Mouse (Mus musculus) kidney, postnatal 36 days (tissue): ENCODE results near the gene Pard3b.

ENCODE experiments used
- DNase-seq, 2 experiments: peaks; one replicate each; pipeline ENCODE4 v3.0.0; 2021 to 2022; ENCODE audit warnings: mixed read lengths in 2 of 2

The Pard3b gene

DNA sequence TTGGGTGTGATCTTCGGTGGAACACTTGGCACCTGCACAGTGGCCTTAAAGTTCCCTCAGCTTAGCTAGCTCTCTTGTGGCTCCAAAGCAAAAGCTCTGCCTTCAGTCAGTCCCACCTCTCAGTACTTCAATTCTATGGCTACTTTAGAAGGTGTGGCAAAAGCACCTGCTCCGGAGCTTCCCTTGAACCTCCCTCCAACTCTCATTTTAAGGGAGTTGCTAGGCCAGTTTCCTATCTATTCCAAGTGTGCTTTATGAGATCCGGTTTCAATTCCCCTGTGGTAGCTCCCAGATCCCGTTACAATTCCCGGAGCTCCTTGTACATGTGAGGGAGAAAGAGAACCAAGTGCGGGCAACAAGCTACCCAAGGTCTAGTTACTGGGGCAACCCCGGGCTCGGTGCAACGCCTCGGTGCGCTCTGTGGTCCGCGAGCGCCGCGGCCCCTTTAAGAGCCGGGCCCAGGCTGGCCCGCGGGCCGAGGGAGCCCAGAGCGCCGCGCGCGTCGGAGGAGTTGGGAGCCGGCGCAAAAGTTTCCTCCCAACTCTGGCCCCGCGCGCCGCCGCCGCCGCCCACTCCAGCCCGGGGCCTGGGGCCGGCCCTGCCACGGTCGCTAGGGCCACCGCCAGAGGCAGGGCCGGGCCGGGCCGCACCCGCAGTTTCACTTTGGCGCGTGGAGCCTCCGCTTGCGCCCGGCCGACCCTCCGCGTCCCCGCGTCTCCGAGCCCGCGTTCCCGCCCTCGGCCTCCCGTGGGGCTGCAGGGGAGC is at the start of gene Pard3b:
Gene Pard3b (plus strand): TSS at position 478 of the 765 bp plus-strand sequence.
- DNase-seq = peak; percentile 62 to 84

DNA sequence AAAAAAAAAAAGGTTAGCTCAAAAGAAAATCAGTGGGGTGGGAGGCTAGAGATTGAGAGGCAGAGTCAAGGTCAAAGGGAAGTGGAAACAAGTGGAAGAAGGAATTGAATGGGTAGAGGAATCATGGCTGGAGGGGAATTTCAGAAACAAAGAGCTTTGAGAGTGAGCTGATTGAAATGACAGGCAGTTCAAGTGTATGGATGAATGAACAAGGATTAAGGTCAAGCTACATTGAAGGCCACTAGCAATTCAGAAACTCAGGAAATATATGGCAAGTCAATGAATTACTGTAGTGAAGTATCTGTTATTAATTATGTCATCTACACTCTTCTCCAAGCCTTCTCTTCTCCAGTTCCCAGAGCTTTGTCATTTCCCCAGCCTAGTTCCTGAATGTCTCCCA is 22.4 kb upstream of the Pard3b start:
- DNase-seq = no peak

DNA sequence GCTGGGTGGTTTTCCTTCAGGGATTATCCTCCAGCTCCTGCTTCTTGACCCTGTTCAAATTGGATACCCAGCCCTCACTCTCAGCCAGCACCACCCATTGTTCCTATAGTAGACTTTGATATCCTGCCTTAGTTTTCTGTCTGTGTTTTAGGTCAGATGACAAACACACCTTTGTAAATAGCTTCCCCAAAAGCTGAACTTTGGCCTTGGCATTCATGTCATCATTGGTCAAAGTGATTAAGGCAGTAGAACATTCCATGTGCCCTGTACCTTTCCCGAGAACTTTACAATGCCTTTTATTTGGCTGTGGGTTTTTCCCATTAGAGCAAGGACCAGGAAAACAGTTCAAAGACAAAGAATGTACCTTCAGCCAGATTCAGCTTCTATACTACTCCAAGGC is 18.0 kb upstream of the Pard3b start:
- DNase-seq = no peak

DNA sequence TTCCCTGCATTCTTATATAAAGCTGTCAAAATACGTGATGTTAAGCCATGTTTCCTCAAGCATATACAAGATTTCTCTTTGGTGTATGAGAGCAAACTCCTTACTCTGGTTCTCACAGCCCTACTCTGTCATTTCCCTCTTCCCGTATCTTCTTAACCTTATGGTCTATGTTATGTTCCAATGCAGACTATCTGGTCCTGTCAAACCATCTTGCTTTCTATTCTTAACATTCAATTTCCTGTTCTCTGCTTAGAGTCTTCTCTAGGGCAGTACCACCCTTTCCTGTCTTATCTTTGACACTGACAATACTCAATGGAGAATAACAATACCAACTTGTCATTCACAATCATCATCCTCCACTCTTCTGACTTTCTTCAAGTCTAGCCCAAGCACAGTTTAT is 8.8 kb upstream of the Pard3b start:
- no peak for DNase-seq

DNA sequence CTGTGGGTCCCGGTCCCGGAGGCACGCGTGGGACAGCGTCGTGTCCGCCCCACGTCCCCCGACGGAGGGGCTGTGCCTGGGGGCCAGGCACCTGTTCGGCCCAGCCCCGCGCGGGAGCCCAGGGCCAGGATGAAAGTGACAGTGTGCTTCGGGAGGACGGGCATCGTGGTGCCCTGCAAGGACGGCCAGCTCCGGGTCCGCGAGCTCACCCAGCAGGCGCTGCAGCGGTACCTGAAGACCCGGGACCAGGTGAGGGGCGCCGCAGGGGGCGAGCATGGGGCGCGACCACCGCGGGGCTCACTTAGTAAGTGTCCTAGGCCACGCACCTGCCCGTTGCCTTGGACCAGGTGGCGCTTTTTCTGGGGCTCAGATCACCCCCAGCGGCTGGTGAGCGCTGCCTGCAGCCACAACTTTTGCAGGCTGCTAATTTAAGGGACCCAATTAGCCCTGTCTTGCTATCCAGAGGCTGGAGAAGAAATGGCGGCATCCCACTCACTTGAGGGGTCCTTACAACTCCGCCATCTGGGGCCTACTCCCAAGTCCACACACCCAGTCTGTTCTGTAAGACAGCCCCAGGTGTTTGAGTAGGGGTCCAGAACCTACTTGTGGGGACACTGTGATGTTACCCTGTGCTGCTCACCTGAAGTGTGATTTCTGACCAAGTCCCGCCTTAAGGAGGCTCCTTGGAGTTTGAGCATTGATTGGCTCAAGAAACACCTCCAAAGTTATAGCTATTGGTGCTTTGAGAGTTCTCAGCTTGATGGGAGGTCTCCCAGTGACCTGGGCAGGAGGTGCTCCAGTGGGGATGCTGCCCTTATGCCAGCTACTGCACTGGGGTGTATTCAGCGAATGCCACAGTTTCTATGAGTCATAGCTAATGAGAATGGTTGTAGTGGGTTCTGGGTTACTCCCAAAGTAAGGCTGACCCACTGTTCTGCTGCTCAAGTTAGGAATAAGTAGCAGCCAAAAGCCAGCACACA is 780 bp downstream of the Pard3b start:
- DNase-seq = peak; percentile 29 to 60

DNA sequence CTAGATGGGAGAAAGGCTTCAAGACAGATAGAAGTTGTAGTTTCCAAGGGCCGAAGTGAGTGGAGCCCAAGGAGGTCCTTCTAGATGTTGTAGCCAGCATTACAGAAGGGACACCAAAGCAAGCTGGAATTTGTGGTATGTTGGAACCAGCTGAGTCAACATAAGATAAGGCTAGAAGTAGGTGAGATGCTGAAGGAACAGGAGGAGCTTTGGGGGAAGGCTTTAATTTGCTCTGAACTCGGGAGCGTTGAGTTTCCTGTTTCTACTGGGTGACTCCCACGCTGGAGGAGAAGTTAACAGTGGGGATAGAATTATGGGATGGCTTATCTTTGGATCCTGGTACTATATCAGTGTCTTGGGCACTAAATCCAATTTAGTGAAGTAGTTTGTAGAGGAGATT is 3.3 kb downstream of the Pard3b start:
- peak in 1 of 2 experiments; percentile 20 for DNase-seq

DNA sequence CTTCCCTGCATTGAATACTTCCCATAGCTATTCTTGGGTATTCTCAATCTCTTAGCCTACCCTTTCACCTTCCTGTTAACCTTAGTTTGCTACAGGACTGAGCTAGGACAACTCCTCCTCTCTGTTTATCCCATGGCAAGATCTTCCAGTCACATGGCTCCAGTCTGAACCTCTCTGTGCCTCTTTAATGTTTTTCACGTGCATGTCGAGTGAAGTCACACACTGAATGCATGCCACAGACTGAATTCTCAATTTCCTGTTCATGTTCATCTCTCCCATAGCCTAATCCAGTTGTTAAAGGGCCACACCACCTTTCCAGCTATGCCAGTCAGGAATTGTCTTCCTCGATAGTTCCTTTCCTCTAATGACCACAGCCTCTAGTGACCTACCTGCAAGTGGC is 6.4 kb downstream of the Pard3b start:
- DNase-seq = no peak

DNA sequence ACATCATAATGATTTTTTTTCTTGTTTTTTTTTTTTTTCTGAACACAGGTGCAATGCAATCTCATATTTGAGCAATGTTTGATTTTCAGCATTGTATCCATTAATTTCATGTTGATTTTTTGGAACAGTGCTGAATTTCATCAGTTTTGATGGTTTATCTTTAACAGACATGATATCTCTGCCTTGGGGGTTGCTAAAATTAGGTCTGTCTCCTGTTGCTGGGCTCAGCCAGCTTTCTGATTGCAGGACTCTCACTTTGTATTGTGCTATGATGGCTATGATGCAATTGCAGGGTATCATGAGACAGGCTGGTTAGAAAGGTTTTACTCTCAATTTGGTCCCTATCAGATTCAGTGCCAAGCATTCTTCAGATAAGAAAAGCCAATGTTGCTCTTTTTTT is 11.3 kb downstream of the Pard3b start:
- no peak for DNase-seq

DNA sequence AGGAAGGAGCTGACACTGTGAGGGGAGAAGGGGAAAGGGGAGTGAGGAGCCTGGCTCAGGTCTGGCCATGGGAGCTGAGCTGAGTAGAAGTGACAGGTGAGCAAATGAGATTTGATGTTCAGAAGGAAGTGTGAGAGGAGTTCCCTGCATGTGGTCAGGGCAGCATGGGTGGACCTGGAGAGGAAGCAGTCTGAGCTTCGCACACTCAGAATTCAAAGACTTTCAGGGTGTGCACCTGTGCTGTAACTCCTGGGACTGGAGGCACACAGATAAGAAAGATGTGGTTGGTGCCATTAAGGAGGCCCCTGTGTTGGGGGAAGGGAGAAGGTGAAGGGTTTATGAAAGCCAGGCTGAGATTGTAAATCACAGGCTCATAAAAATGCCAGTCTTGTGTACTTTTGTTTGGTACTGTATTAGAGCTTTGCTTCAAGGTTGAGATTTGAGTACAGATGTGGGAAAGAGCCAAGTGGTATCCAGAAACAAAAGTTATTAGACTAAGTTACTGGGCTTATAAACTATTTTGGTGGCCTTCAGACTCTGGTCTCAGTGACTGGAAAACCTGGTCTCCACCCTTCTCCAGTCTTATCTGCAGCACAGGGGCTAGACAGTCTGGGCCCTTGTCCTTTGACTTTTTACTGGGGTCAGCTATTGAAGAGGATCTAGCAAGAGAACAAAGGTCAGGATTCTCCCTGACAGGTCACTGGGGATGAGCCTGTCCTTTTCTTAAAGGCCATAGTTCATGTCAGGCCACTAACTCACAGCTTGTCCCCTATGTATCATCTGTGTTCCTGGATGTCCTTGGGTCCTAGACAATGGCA is 13.0 kb downstream of the Pard3b start:
- no peak for DNase-seq

DNA sequence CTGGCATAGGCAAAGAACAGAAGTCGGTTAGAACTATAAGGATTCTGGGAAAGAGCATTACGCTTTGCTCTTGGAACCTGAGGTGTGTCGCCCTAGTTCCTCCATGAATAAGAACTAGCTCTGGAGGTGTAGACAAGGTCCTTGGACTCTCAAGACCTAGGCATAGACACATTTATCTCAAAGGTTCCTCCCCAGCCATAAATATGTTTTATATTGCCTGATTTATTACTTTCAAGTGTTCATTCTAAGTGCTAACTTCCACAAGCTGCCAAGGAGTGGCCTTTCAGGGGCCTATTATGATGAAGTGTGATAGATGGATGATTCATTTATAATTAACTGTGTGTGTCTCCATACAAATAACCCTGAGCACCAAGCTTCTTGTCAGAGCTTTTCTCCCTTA is 19.1 kb downstream of the Pard3b start:
- DNase-seq = no peak

DNA sequence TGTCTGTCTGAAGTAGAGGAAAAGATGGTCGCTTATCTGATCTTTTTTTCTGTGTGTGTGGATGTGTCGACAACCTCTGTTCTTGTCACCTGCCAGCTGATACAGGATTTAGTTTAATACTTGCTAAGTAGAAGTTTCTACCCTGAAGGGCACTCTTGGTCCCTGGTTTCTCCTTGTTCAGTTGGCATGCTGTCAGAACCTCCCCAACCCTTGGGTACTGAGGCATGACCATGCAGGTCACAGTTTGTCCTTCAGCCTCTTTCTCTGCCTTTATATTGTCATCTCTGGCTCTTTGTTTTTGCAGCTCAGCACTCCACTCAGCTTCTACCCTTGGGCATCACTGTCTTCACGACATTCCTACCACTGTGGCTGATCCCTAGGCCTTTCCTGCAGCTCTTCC is 21.3 kb downstream of the Pard3b start:
- peak; percentile 39 to 54 for DNase-seq

DNA sequence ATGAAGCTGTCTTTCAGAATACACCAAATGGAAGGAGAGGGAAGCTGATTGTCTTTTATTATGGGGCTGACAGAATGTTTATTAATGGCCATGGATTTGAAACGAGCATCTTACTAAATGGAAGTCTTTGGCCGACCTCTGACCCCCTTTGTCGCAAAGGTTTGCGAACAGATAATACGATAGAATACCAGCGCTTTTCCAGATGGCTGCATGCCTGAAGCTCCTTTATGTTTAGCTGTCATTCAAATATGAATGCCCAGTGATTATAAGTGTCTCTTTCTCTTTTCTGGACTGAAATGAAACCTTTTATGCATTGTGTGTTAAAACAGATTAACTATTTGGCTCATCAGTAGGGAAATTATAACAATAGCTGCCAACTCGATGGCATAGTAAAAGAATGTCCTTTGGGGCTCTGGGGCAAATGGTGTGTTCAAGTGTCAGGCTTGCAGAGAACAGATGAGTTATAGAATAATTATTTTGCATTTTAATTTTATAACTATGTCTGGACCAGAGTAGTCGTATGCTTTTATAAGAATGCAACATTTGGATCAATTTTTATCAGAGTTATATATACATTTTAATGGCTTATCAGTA is 46.7 kb downstream of the Pard3b start:
- DNase-seq = no peak

DNA sequence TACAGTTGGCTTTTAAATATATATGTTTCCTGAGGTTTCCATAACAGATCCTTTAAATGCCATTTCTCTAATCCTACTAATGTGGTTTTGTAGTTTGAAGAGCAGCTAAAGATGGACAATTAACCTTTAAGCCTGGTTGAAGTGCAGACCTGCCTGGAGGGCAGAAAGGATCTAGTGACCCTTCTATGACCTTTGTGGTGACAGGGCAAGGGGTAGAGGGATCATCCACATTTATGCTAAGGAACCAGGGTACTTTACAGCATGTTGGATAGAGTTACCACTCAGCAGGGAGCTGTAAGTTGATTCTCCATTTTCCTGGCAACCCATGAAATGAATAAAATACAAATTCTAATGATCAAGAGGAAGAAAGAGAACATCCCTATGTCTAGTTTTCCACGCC is 47.3 kb downstream of the Pard3b start:
- DNase-seq = no peak

DNA sequence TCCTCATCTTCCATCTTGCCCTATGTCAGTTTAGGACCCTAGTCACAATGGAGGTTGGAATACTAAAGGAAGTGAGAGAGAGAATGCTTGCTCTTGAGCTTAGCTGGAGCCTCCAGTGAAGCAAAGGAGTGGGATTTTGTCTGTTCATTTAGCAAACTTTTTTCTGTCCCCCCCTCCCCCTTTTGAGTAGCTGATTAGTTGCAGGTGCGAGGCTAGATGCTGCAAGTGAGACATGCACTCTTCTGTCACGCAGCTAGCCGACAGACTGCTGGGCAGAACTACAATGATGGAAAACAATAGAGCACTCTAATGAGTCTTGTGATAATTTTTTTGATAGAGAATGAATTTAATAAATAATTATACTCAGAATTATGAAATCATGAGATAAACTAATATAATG is 49.7 kb downstream of the Pard3b start:
- DNase-seq = no peak

DNA sequence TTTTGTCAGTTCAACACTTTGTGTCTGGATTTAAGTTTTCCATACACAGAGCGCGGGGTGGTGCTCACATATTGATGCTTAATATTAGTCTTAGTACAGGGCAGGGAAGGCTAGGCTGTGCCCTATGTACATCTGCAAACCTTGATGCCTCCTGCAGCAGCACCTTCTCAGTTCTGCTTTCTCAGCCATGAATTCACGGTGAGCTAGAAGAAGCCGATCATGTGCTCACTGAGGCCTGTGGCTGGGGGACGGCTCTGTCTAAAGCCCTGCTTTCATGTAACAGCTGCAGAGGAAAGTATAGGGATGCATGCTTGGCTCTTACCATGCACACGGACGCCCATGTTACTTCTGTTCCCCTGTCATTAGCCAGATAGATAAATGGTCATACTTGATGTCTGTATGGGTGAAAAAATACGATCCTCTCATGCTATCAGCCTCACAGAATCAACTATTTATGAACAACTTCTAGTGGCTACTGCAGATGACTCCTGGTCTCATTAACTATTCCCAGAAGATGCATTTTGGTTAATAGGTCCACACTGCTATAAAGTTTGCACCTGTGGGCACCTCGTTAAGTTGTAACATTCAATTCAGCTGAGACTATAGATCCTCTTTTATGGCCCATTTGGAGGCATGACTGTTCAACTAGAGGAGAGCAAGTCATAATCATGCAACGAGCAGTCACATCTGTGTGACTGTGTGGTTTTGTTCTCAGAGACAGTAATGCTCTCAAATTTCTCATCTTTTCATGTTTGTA is 60.0 kb downstream of the Pard3b start:
- DNase-seq = no peak

DNA sequence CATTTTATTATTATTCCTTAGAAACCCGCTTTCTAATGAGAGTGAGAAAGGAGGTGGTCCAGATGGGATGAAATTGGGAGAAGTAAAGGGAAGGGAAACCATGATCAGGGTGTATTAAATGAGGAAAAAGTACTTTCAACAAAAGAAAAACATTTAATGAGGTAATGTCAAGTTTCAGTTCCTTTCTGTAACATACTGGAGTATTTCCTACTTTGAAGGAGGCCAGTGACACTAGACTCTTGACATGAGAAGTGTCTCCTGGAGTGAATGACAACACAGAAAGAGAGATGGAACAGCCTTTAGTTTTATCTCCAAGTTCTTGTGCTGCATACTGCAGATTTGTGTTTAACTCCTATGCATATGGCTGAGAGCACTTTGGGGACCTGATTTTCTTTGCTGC is 71.2 kb downstream of the Pard3b start:
- no peak for DNase-seq

DNA sequence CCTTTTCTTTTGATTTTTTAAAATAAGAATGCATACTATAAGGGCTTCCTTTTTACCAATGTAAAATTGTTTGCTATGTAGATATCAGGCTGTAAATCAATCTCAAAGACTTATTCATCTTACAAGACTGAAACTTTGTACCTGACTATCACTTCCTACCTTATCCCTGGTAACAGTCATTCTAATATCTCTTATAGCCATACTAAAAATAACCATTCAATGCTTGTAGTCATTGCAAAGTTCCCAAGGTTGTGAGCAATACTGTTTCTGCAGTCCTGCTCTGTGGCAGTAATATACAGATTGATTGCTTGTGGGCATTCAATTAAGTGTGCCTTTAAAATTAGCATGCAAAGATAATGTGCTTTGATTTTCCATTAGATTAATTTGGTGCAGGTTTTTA is 72.9 kb downstream of the Pard3b start:
- DNase-seq = no peak

DNA sequence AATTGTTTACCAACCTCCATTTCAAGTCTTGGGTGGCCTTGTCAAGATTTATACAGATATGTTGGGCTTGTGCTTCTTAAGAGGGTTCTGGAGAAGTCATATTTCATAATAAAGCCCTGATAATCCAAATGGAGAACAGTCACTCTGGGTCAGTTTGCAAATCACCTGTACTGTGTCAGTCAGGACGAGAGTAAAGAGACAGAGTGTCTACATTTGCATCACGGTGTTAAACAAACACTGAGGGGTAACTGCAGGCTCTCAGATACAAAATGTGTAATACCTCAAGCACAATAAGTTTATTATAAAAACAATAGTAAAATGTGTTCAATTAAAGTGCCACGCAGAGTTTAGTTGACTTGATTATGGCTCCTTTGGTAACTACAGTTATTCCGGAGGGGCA is 91.0 kb downstream of the Pard3b start:
- no peak for DNase-seq

DNA sequence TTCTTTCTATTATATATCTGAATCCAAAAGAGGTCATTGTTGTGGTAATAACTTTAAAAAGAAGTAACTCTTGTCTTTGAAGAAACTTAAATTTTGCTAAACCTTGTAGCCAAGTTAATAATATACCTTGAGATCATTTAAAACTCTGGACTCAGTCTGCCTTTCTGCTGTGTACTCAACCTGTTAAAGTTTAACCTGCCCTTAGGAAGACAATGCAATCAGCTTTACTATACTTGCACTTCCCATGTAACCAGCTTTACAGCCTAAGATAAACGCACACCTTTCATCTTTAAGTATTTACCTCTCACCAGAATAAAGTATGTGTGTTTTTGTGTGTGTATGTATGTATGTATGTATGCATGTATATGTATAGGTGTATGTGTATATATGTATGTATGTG is 97.9 kb downstream of the Pard3b start:
- peak in 1 of 2 experiments; percentile 13 for DNase-seq

DNA sequence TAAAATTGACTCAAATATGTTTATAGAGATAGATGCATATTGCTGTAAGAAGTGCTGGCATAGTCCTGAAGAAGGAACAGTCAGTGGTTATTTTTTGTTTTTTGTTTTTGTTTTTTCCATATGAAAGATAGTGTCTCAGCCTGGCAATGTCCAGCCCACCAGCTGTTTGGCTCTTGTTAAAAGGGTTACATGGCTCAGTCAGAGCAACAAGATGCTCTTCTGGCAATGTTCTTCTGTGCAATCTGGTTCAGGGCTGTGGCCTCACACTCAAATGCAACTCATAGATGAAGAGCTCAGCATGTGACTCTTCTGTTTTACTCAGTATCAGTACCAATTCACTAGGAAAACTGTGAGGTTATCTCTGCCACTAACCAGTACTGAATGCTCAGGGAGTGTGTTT is 104.2 kb downstream of the Pard3b start:
- no peak for DNase-seq

DNA sequence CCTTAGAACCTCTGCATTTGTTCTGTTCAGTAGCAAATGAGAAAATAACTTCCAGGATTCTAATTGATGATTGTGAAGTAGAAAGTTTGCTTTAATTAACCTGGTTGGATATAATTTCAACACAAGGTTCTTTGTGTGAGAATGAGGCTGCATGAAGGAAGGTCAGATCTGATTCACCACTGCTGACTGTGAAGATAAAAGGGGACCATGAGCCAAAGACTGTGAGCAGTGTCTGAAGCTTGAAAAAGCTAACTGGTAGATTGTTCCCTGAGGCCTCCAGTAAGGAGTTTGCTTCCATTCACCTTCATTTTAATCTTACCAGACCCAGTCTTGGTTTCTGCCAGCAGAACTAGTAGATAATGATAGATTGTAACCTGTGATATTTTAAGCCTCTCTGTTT is 108.9 kb downstream of the Pard3b start:
- no peak for DNase-seq

DNA sequence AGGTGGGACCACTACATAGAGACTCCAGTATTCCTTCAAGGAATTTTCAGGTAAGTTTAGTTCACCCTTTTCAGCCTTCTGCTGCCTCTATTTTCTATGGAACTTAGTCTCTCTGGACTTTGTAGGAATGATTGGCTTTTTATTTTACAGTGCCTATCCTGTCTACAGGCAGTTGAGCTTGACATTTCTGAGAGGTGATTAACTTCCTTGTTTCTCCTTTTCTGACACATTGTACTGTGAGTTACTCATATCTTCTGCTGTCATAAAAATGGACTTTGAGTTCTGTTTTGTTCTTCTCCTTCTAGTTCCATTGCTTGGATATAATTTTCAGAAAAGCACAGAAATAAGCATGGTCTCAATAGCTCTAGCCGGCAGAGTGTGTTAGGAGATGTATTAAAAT is 112.4 kb downstream of the Pard3b start:
- no peak for DNase-seq
